Mouse (Mus musculus) kidney, postnatal 0 days (tissue): ENCODE measurements around the gene Tmem115. TPM values are rescaled to one million over a fixed set of nuclear protein-coding genes. Genes with fewer than 3 reads are reported as not detected.
A peak's percentile ranks its signal among the peaks of the same experiment; 100 is the strongest.

Experiments
- ATAC-seq: fragments of 200-750 bp; cut with Nextera tagmentation; replicated peaks from 2 replicates; pipeline ENCODE4 v1.8.0; 2017; ENCODE audit warnings: low read depth, moderate number of reproducible peaks, moderate TSS enrichment, moderate library complexity; ENCODE audit not compliant: low FRiP score
- DNase-seq: peaks from one replicate; pipeline ENCODE4 v3.0.0-alpha.2; 2016; ENCODE audit warnings: low spot score
- H3K27ac ChIP-seq: fragments of 300-500 bp; sonication (generic); 2 replicates; pipeline ENCODE4 v1.5.1; 2014; ENCODE audit warnings: mild to moderate bottlenecking
- H3K27me3 ChIP-seq: fragments of 300-500 bp; sonication (generic); 2 replicates; pipeline ENCODE4 v1.6.1; 2014; ENCODE audit warnings: low read length, mixed read lengths; ENCODE audit not compliant: insufficient read depth
- H3K36me3 ChIP-seq: fragments of 300-500 bp; sonication (generic); 2 replicates; pipeline ENCODE4 v1.6.1; 2014; ENCODE audit warnings: low read length, mixed read lengths; ENCODE audit not compliant: insufficient read depth
- H3K4me1 ChIP-seq: fragments of 300-500 bp; sonication (generic); replicated peaks from 2 replicates; pipeline ENCODE4 v1.6.1; 2014; ENCODE audit warnings: antibody characterized with exemption, low read length, mixed read lengths; ENCODE audit not compliant: insufficient read depth
- H3K4me2 ChIP-seq: fragments of 300-500 bp; sonication (generic); 2 replicates; pipeline ENCODE4 v1.6.1; 2014; ENCODE audit warnings: mild to moderate bottlenecking, low read length, moderate library complexity, mixed read lengths
- H3K4me3 ChIP-seq: fragments of 300-500 bp; sonication (generic); replicated peaks from 2 replicates; pipeline ENCODE4 v1.5.1; 2014; ENCODE audit warnings: low read depth, low read length
- H3K9ac ChIP-seq: fragments of 300-500 bp; sonication (generic); 2 replicates; pipeline ENCODE4 v1.6.1; 2014; ENCODE audit warnings: low read depth, low read length
- H3K9me3 ChIP-seq: fragments of 300-500 bp; sonication (generic); replicated peaks from 2 replicates; pipeline ENCODE4 v1.6.1; 2016; ENCODE audit warnings: low read length, inconsistent platforms, mixed read lengths
- CTCF ChIP-seq: IDR thresholded peaks from 2 replicates; pipeline ENCODE4 v1.5.1; 2016; ENCODE audit warnings: antibody characterized with exemption, low read depth, mild to moderate bottlenecking, moderate library complexity
- WGBS: fragments of 180-500 bp; shearing (Covaris S2); extraction: QIAGEN DNeasy Blood & Tissue Kit; methylation state at CpG from one replicate; pipeline ENCODE4 v1.1.7; 2014; 5-methylcytosine and 5-hydroxymethylcytosine counted together
- polyA plus RNA-seq: library from polyadenylated mRNA; unstranded; fragments of >200 nt; fragmentation: Nextera tagmentation; extraction: Ambion mirVana; gene quantifications from 2 replicates; pipeline ENCODE4 v1.2.1, GENCODE M21; 2015

Gene Tmem115
- polyA plus RNA-seq, 1 experiment from 2014 or later = 54.7 TPM

GRCm38 (mm10) chr9:107538231-107538630, 4.5 kb downstream of the Tmem115 start:
- no peak for ATAC-seq

DNA sequence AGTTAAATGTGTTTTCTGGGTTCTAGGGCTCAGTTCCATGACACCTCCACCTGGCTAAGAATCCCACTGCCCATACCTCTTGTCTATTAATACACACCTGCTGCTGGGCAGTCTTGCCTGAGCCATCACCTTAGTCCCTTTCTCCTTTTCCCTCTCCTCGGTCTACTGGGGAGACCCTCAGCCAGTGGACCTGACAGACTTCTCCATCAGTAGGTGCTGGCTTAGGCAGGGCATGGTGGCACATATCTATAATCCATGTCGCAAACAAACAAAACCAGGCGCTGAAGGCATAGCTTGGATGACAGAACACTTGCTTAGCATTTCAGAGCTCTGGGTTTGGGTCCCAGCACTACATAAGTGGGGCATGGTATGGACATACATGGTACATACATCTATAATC, 5.0 kb downstream of the Tmem115 start:
- H3K4me3 ChIP-seq = no peak overlapping the region
- no peak overlapping the region for H3K27ac ChIP-seq
- TF ChIP-seq CTCF = no peak
- H3K9ac ChIP-seq = no peak overlapping the region
- ATAC-seq = no peak
- peaks cover 30% of the 10 kb centered on the region for H3K4me1 ChIP-seq
- whole genome bisulfite sequencing = 91% methylated on average over 3 of the region's 3 CpGs
- no peak overlapping the region for H3K4me2 ChIP-seq
- no peaks in the 10 kb centered on the region for H3K9me3 ChIP-seq
- no peak for DNase-seq
- H3K27me3 ChIP-seq = no peaks in the 10 kb centered on the region
- H3K36me3 ChIP-seq = peaks cover 21% of the 10 kb centered on the region

More at GRCm38 (mm10) chr9:107538231-107538630, 4.5 kb downstream of the Tmem115 start:
- 92% methylated on average over 7 of the region's 7 CpGs for WGBS
- Histone ChIP-seq H3K27me3 (no peaks in the 10 kb centered on the region), H3K9me3 (no peaks in the 10 kb centered on the region), H3K36me3 (peaks cover 21% of the 10 kb centered on the region), H3K4me2 (no peak overlapping the region), H3K27ac (no peak overlapping the region), H3K9ac (no peak overlapping the region), H3K4me1 (peaks cover 30% of the 10 kb centered on the region), H3K4me3 (no peak overlapping the region)
- no peak for TF ChIP-seq CTCF
- DNase-seq = no peak

DNA sequence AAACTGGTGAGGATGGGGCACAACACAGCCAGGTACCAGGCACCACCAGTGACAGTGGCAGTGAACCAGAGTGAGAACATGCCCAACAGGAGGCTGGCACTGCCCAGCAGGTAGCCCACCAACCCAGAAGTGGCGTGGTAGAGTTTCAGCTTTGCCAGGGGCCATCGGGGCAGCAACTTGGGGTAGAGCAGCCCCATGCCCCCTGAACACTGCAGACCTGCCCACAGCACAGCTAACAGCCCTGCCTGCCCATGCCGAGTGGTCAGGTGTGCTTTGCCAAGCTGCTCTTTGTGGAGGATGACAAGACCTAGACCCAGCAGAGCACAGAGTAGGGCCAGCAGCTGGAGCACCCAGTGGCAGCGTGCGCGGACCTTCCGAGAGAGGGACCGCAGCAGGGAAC, 6.2 kb downstream of the Tmem115 start:
- Histone ChIP-seq H3K9ac (no peak overlapping the region), H3K4me1 (peaks cover 30% of the 10 kb centered on the region), H3K27me3 (no peaks in the 10 kb centered on the region), H3K27ac (no peak overlapping the region), H3K4me2 (no peak overlapping the region), H3K4me3 (no peak overlapping the region), H3K9me3 (no peaks in the 10 kb centered on the region), H3K36me3 (peaks cover 23% of the 10 kb centered on the region)
- DNase-seq = no peak
- WGBS = 98% methylated on average over 8 of the region's 8 CpGs
- ATAC-seq = no peak
- TF ChIP-seq CTCF = no peak

DNA sequence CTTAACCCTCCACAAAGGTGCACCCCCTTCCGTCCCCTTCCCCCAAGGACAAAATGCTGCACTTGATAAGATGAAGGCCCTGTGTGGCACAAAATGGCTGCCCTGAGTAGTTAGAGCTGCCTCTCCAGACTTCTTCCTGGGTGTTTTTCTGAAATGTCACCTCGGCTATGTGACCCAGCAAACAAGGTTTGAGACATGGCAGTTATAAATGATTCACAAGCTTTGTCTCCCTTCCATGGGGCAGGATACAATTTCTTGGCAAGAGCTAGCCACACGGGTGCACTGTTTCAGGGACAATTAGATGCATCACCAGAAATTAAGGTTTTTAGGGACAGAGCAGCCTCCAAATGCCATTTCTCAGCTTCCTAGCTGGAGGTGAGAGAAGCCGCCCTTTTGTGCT, 6.7 kb downstream of the Tmem115 start:
- DNase-seq (peak; percentile 32), ATAC-seq (no peak)
- Histone ChIP-seq H3K4me2 (peak overlapping the region; percentile 95; the same call in 1 of the 2 replicates), H3K27ac (no peak overlapping the region), H3K27me3 (no peaks in the 10 kb centered on the region), H3K4me3 (no peak overlapping the region), H3K36me3 (peaks cover 28% of the 10 kb centered on the region), H3K9me3 (no peaks in the 10 kb centered on the region), H3K4me1 (peaks cover 27% of the 10 kb centered on the region), H3K9ac (no peak overlapping the region)
- 45% methylated on average over 4 of the region's 4 CpGs for WGBS
- no peak for TF ChIP-seq CTCF

- Histone ChIP-seq H3K4me2 (peak overlapping the region; percentile 95), H3K9me3 (no peaks in the 10 kb centered on the region), H3K36me3 (peaks cover 29% of the 10 kb centered on the region), H3K27ac (0 out of 2 replicates have a peak overlapping the region, but pooled peaks have one; percentile 40), H3K4me3 (peak overlapping the region; percentile 70), H3K27me3 (no peaks in the 10 kb centered on the region), H3K4me1 (peaks cover 21% of the 10 kb centered on the region), H3K9ac (peak overlapping the region; percentile 52; the same call in 1 of the 2 replicates)
- DNase-seq (peak; percentile 41), ATAC-seq (no peak)
- 21% methylated on average over 10 of the region's 10 CpGs for WGBS
- no peak for TF ChIP-seq CTCF
Measured at GRCm38 (mm10) chr9:107541005-107541404, 7.3 kb downstream of the Tmem115 start.

DNA sequence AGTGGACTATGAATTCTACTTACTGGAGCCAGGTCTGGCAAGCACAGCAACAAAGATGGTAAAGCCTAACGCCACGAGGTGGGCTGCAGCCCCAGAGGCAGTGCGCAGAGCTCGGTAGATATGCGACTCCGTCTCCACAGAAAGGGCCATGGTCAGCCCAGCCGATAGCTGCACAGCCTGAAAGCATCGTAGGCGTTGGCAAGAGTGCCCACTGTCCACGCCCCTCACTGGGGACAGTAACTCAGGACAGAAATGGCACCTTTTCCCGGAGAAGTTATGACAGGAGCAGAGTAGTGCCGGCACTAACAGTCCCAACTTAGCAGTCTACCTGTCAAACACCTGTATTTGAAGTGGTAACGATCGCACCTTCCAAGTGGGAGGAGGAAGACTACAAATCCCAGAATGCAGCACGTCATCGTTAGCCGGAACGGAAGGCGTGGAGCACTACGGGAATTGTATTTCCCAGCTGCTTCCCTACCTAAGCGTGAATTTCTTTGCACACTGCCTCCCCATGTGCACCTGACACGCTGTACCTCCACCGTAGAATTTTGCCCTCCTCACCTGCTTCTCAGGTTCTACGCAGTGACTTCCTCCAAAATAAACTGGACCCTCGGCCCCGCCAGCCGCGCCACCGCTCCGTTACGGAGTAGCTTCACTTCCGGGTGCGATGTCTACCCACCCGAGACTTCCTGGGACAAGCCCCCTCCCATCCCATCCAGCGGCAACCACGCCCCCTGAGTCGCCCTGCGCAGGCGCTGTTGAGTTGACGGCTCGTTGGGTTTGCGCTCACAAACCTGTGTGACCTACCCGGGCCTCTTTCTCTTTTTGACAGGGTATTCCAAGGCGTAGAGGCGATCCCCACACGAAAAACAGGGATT, 8.0 kb downstream of the Tmem115 start, which contains the start of the genes Cyb561d2 and Nprl2:
Gene Cyb561d2 (minus strand): TSS at position 720 of the 878 bp plus-strand sequence.
Gene Nprl2 (plus strand): TSS at position 753 of the 878 bp plus-strand sequence.
- under 1% methylated on average over 46 of the region's 46 CpGs for WGBS
- TF ChIP-seq CTCF = no peak
- H3K4me2 ChIP-seq = peak within 1 kb of the TSS; percentile 95
- H3K9ac ChIP-seq = peak within 1 kb of the TSS; percentile 67
- H3K27ac ChIP-seq = peak within 1 kb of the TSS; percentile 80
- peaks cover 16% of the 10 kb centered on the region for H3K4me1 ChIP-seq
- no peaks in the 10 kb centered on the region for H3K27me3 ChIP-seq
- H3K9me3 ChIP-seq = no peaks in the 10 kb centered on the region
- DNase-seq (peak; percentile 97), ATAC-seq (peak; percentile 75)
- peaks cover 29% of the 10 kb centered on the region for H3K36me3 ChIP-seq
- H3K4me3 ChIP-seq = peak within 1 kb of the TSS; percentile 70
